Mouse (Mus musculus) spleen, adult 2 months (tissue): Measurements from ENCODE around the gene Exoc4. TPM values are rescaled to one million over a fixed set of nuclear protein-coding genes. Genes with fewer than 3 reads are reported as not detected.

Source experiments
- DNase-seq, 2 experiments: peaks; one replicate each; pipeline versions ENCODE4 v3.0.0 to v3.0.0-alpha.2; 2012 to 2021; ENCODE audit warnings: low spot score in 2 of 2, low read depth in 1 of 2
- H3K27ac ChIP-seq: fragments of 200-500 bp; 2 replicates; pipeline ENCODE4 v1.5.1; 2012; ENCODE audit warnings: low read length, inconsistent platforms; ENCODE audit not compliant: insufficient read depth
- H3K27me3 ChIP-seq: fragments of 200-500 bp; 2 replicates; pipeline ENCODE4 v1.6.1; 2012; ENCODE audit warnings: mild to moderate bottlenecking, moderate library complexity, low read length, inconsistent platforms; ENCODE audit not compliant: control insufficient read depth, insufficient read depth
- H3K36me3 ChIP-seq: fragments of 200-500 bp; 2 replicates; pipeline ENCODE4 v1.6.1; 2012; ENCODE audit warnings: mild to moderate bottlenecking, low read length, inconsistent platforms; ENCODE audit not compliant: control insufficient read depth, insufficient read depth
- H3K4me1 ChIP-seq: fragments of 200-500 bp; 2 replicates; pipeline ENCODE4 v1.6.1; 2011; ENCODE audit warnings: inconsistent platforms; ENCODE audit not compliant: control insufficient read depth, insufficient read depth, insufficient read length
- H3K4me3 ChIP-seq: fragments of 200-500 bp; 2 replicates; pipeline ENCODE4 v1.5.1; 2011; ENCODE audit warnings: mild to moderate bottlenecking, inconsistent platforms; ENCODE audit not compliant: insufficient read depth, insufficient read length; ENCODE audit errors: extremely low read depth
- CTCF ChIP-seq: fragments of 200-500 bp; IDR thresholded peaks from 2 replicates; pipeline ENCODE4 v1.5.1; 2011; ENCODE audit warnings: mild to moderate bottlenecking, inconsistent platforms; ENCODE audit not compliant: insufficient read depth, insufficient read length, insufficient replicate concordance; ENCODE audit errors: extremely low read depth
- POLR2A ChIP-seq: fragments of 200-500 bp; IDR thresholded peaks from 2 replicates; pipeline ENCODE4 v1.6.1; 2011; ENCODE audit warnings: low read depth, low read length, inconsistent platforms
- WGBS: fragments of 180-500 bp; shearing (Covaris S2); methylation state at CpG from one replicate; pipeline ENCODE4 v1.1.7; 2018; 5-methylcytosine and 5-hydroxymethylcytosine counted together
- polyA plus RNA-seq: library from polyadenylated mRNA; depleted of rRNA; stranded (reverse); fragments of >200 nt; gene quantifications from 2 replicates; pipeline ENCODE4 v1.2.3, GENCODE M21; 2012

Exoc4 gene
- polyA plus RNA-seq, 1 experiment: 4.6 TPM

- no peak for DNase-seq
- H3K27me3 ChIP-seq: no peaks in the 10 kb centered on the region
- H3K27ac ChIP-seq: no peak overlapping the region
- 65% methylated on average over 2 of the region's 2 CpGs for WGBS
- no peaks in the 10 kb centered on the region for H3K36me3 ChIP-seq
- H3K4me3 ChIP-seq: no peak overlapping the region
- no peaks in the 10 kb centered on the region for H3K4me1 ChIP-seq
- TF ChIP-seq POLR2A (no peak), CTCF (no peak)
Measured at GRCm38 (mm10) chr6:33965571-33965970, 716.7 kb downstream of the Exoc4 start.

DNA sequence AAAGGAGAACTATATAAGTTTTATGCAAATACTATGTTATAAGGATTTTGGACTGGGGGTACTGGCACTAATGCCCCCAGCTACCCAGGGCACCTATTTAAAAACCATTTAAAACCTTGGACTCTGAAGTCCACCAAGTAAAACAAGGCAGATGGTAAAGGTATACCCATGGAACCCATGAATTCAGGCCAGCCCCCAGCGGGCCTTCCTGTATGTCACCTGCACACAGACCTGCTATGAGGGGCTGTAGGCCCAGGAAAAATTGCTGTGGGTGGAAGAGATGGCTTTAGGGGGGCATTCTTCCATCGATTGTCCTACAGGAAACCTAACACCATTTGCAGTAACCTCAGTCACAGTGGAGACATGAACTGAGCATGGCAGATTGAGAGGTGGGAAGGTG, 719.9 kb downstream of the Exoc4 start:
- TF ChIP-seq CTCF: no peak
- no peak for TF ChIP-seq POLR2A
- no peak for DNase-seq
- Histone ChIP-seq H3K27ac (no peak overlapping the region), H3K27me3 (no peaks in the 10 kb centered on the region), H3K36me3 (peaks cover 3% of the 10 kb centered on the region; the same call in 1 of the 2 replicates), H3K4me3 (no peak overlapping the region), H3K4me1 (no peaks in the 10 kb centered on the region)
- 84% methylated on average over 2 of the region's 2 CpGs for whole genome bisulfite sequencing

DNA sequence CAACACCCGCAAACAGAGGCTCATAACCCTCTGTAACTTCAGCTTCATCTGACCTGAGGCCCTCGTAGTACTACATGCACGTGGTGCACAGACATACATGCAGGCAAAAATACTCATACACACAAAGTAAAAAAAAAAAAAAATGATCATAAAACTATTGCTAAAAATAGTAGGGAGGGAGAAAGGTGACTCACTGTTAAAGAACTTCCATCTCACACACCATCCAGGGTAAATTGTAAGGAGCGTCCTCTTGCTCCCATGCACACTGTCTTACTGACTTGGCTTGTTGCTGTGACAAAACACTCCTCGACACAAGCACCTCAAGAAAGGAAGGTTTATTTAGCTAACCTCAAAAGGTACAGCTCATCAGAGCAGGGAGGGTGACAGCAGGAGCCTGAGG, 723.9 kb downstream of the Exoc4 start:
- no peak for TF ChIP-seq POLR2A
- TF ChIP-seq CTCF: no peak
- H3K4me3 ChIP-seq: no peak overlapping the region
- H3K4me1 ChIP-seq: no peaks in the 10 kb centered on the region
- no peak overlapping the region for H3K27ac ChIP-seq
- WGBS: 90% methylated on average over 5 of the region's 5 CpGs
- peaks cover 3% of the 10 kb centered on the region; the same call in 1 of the 2 replicates for H3K36me3 ChIP-seq
- DNase-seq: no peak
- no peaks in the 10 kb centered on the region for H3K27me3 ChIP-seq

DNA sequence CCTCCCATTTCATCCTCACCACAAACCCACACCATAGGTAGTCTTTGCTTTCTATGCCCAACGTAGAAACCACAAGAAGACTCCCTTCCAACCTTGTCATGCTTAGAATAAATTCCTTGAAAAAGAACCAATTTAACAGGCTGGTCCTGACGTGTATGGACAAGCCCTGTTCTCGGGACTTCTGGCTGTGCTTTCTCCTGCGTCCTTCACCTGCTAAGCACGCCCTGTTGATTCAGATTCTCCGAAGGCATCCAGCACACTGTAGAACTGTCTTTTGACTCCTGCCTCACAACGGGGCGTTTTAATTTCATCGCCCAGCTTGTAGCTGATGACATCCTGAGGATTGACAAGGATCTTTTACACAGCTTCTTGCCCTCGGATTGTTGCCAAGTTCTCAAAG, 727.7 kb downstream of the Exoc4 start:
- 83% methylated on average over 10 of the region's 10 CpGs for WGBS
- TF ChIP-seq CTCF: no peak
- TF ChIP-seq POLR2A: no peak
- Histone ChIP-seq H3K27ac (no peak overlapping the region), H3K4me3 (no peak overlapping the region), H3K36me3 (peaks cover 3% of the 10 kb centered on the region; the same call in 1 of the 2 replicates), H3K27me3 (no peaks in the 10 kb centered on the region), H3K4me1 (no peaks in the 10 kb centered on the region)
- no peak for DNase-seq

DNA sequence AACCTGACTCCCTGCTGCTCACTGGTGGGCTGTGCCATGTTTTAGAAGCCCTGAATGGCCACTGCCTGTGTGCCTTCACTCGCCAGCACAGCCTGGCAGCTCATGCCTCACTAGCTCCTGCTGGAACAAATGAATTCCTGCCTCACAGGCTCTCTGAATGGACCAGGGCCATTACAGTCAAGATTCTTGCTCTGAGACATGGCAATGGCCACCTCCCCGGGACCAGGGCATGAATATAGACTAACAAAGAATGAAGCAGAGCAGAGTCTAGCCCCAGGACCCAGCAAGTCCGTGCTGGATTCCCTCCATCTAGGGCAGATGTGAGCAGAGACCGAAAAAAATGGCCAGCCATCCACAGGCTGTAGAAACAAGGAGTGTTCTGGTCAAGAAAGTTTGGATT, 728.6 kb downstream of the Exoc4 start:
- Histone ChIP-seq H3K36me3 (no peaks in the 10 kb centered on the region; the same call in 1 of the 2 replicates), H3K4me3 (no peak overlapping the region), H3K27ac (no peak overlapping the region), H3K27me3 (no peaks in the 10 kb centered on the region), H3K4me1 (no peaks in the 10 kb centered on the region)
- no peak for DNase-seq
- 88% methylated on average over 4 of the region's 4 CpGs for WGBS
- TF ChIP-seq POLR2A (no peak), CTCF (no peak)

GRCm38 (mm10) chr6:33977880-33978279, 729.0 kb downstream of the Exoc4 start:
- no peak overlapping the region for H3K27ac ChIP-seq
- WGBS: 91% methylated on average over 9 of the region's 9 CpGs
- no peaks in the 10 kb centered on the region for H3K4me1 ChIP-seq
- TF ChIP-seq CTCF (no peak), POLR2A (no peak)
- H3K4me3 ChIP-seq: no peak overlapping the region
- H3K36me3 ChIP-seq: no peaks in the 10 kb centered on the region
- no peaks in the 10 kb centered on the region for H3K27me3 ChIP-seq
- no peak for DNase-seq

DNA sequence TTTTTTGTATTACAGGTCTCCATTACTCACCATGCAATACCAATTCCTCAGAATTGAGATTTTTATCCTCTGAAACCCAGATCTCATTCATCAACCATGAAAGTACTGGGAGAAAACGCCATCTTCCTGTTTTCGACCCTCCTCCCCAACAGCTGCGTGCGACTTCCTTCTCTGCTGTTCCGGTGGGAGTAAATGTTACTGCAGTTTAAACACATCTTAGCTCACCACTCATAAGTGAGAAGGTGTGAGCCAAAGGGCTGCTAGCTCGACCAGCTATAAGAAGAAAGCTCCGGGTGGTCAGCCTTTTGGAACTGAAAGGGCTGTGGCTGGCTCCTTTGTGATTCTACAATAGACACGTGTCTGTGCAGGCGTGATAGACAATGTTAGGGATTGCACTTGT, 733.8 kb downstream of the Exoc4 start:
- TF ChIP-seq POLR2A: no peak
- no peak for TF ChIP-seq CTCF
- DNase-seq: no peak
- H3K36me3 ChIP-seq: no peaks in the 10 kb centered on the region
- H3K4me1 ChIP-seq: no peaks in the 10 kb centered on the region
- 28% methylated on average over 9 of the region's 9 CpGs for WGBS
- H3K27ac ChIP-seq: no peak overlapping the region
- H3K27me3 ChIP-seq: no peaks in the 10 kb centered on the region
- H3K4me3 ChIP-seq: no peak overlapping the region
